Mouse (Mus musculus) ES-E14 (cell line): ENCODE measurements around the gene Aldh2.

Experiments
- CHD2 ChIP-seq: IDR thresholded peaks from 2 replicates; pipeline ENCODE4 v1.6.1; 2014; ENCODE audit warnings: mild to moderate bottlenecking, low read depth, low read length, inconsistent platforms
- HCFC1 ChIP-seq: IDR thresholded peaks from 2 replicates; pipeline ENCODE4 v1.6.1; 2012; ENCODE audit warnings: low read length, inconsistent platforms, borderline replicate concordance; ENCODE audit not compliant: insufficient read depth
- MAFK ChIP-seq: IDR thresholded peaks from 2 replicates; pipeline ENCODE4 v1.6.1; 2014; ENCODE audit warnings: mild to moderate bottlenecking, low read depth, low read length, inconsistent platforms; ENCODE audit not compliant: insufficient read depth
- ZC3H11A ChIP-seq: IDR thresholded peaks from 2 replicates; pipeline ENCODE4 v1.6.1; 2012; ENCODE audit warnings: low read depth, mild to moderate bottlenecking, inconsistent platforms, low read length, borderline replicate concordance
- ZNF384 ChIP-seq: IDR thresholded peaks from 2 replicates; pipeline ENCODE4 v1.6.1; 2012; ENCODE audit warnings: low read depth, low read length, inconsistent platforms

- no peak for TF ChIP-seq ZNF384
- TF ChIP-seq HCFC1: no peak
- TF ChIP-seq MAFK: no peak
- no peak for TF ChIP-seq ZC3H11A
- TF ChIP-seq CHD2: no peak
Observed at GRCm38 (mm10) chr5:121637296-121637695, 43.7 kb upstream of the Aldh2 start.
